Mouse (Mus musculus) left cerebral cortex, adult 11 months (tissue): Measurements from ENCODE around the gene Tm4sf20.

Experiments used
- DNase-seq: peaks from one replicate; pipeline ENCODE4 v3.0.0; 2022; ENCODE audit warnings: low spot score

The Tm4sf20 gene

GRCm38 (mm10) chr1:82775293-82775692 is 7.0 kb upstream of the Tm4sf20 start:
- no peak for DNase-seq

GRCm38 (mm10) chr1:82773208-82773607 is 4.9 kb upstream of the Tm4sf20 start:
- DNase-seq, result no peak

GRCm38 (mm10) chr1:82772428-82772827 is 4.2 kb upstream of the Tm4sf20 start:
- DNase-seq, result no peak

- no peak for DNase-seq
Observed at GRCm38 (mm10) chr1:82771022-82771586, 2.8 kb upstream of the Tm4sf20 start, which contains the start of gene Gm47791. Gene Gm47791, minus strand, starts transcription at chr1:82771243.

- no peak for DNase-seq
Observed at GRCm38 (mm10) chr1:82766641-82767040, 1.6 kb downstream of the Tm4sf20 start.

- DNase-seq, result no peak
Observed at GRCm38 (mm10) chr1:82766227-82766626, 2.0 kb downstream of the Tm4sf20 start.

- DNase-seq, result no peak
Observed at GRCm38 (mm10) chr1:82762274-82762673, 6.0 kb downstream of the Tm4sf20 start.

GRCm38 (mm10) chr1:82761454-82762169 is 6.6 kb downstream of the Tm4sf20 start:
- no peak for DNase-seq

GRCm38 (mm10) chr1:82759520-82759919 is 8.7 kb downstream of the Tm4sf20 start:
- DNase-seq, result no peak

GRCm38 (mm10) chr1:82747714-82748452 is 20.4 kb downstream of the Tm4sf20 start:
- no peak for DNase-seq

- no peak for DNase-seq
Observed at GRCm38 (mm10) chr1:82746408-82746807, 21.9 kb downstream of the Tm4sf20 start.

GRCm38 (mm10) chr1:82743962-82744361 is 24.3 kb downstream of the Tm4sf20 start:
- DNase-seq, result no peak

- DNase-seq, result no peak
Observed at GRCm38 (mm10) chr1:82741539-82741938, 26.7 kb downstream of the Tm4sf20 start.

GRCm38 (mm10) chr1:82738066-82738465 is 30.2 kb downstream of the Tm4sf20 start:
- DNase-seq, result no peak

GRCm38 (mm10) chr1:82733357-82733756 is 34.9 kb downstream of the Tm4sf20 start:
- no peak for DNase-seq

- no peak for DNase-seq
Observed at GRCm38 (mm10) chr1:82726482-82726881, 41.8 kb downstream of the Tm4sf20 start.

- DNase-seq, result no peak
Observed at GRCm38 (mm10) chr1:82725875-82726185, 42.4 kb downstream of the Tm4sf20 start.

- no peak for DNase-seq
Observed at GRCm38 (mm10) chr1:82725026-82725874, 43.0 kb downstream of the Tm4sf20 start.

- peak; percentile 85 for DNase-seq
Observed at GRCm38 (mm10) chr1:82724339-82725025, 43.8 kb downstream of the Tm4sf20 start, which contains the start of gene Mff. Gene Mff, plus strand, starts transcription at chr1:82724890.

GRCm38 (mm10) chr1:82717816-82718512 is 50.3 kb downstream of the Tm4sf20 start:
- DNase-seq, result no peak
